Mouse (Mus musculus) midbrain, embryonic 11.5 days (tissue): ENCODE measurements around the gene Efcab11. TPM values are rescaled to one million over a fixed set of nuclear protein-coding genes. Genes with fewer than 3 reads are reported as not detected.

Source experiments
- ATAC-seq: fragments of 200-750 bp; cut with Nextera tagmentation; 2 replicates; pipeline ENCODE4 v1.8.0; 2017; ENCODE audit warnings: moderate TSS enrichment, moderate library complexity; ENCODE audit not compliant: low FRiP score
- DNase-seq: peaks from one replicate; pipeline ENCODE4 v3.0.0; 2015; ENCODE audit warnings: low spot score; ENCODE audit errors: missing footprints
- H3K27ac ChIP-seq: fragments of 300-500 bp; sonication (generic); 2 replicates; pipeline ENCODE4 v1.5.1; 2014; ENCODE audit warnings: low read depth, low read length
- H3K27me3 ChIP-seq: fragments of 300-500 bp; sonication (generic); 2 replicates; pipeline ENCODE4 v1.6.1; 2014; ENCODE audit warnings: mild to moderate bottlenecking, low read length, moderate library complexity, mixed read lengths; ENCODE audit not compliant: control insufficient read depth, insufficient read depth
- H3K36me3 ChIP-seq: fragments of 300-500 bp; sonication (generic); 2 replicates; pipeline ENCODE4 v1.6.1; 2014; ENCODE audit warnings: mild to moderate bottlenecking, low read length, moderate library complexity, mixed read lengths; ENCODE audit not compliant: control insufficient read depth, insufficient read depth
- H3K4me1 ChIP-seq: fragments of 300-500 bp; sonication (generic); 2 replicates; pipeline ENCODE4 v1.6.1; 2014; ENCODE audit warnings: low read length; ENCODE audit not compliant: control insufficient read depth, insufficient read depth
- H3K4me2 ChIP-seq: fragments of 300-500 bp; sonication (generic); 2 replicates; pipeline ENCODE4 v1.6.1; 2014; ENCODE audit warnings: mild to moderate bottlenecking, moderate library complexity
- H3K4me3 ChIP-seq: fragments of 300-500 bp; sonication (generic); 2 replicates; pipeline ENCODE4 v1.5.1; 2014; ENCODE audit warnings: low read depth, low read length
- H3K9ac ChIP-seq: fragments of 300-500 bp; sonication (generic); 2 replicates; pipeline ENCODE4 v1.6.1; 2014; ENCODE audit warnings: low read length
- H3K9me3 ChIP-seq: fragments of 300-500 bp; sonication (generic); 2 replicates; pipeline ENCODE4 v1.6.1; 2016; ENCODE audit warnings: low read length; ENCODE audit not compliant: control insufficient read depth
- WGBS: fragments of 180-500 bp; shearing (Covaris S2); extraction: QIAGEN DNeasy Blood & Tissue Kit; methylation state at CpG from one replicate; pipeline ENCODE4 v1.1.7; 2014; 5-methylcytosine and 5-hydroxymethylcytosine counted together
- polyA plus RNA-seq: library from polyadenylated mRNA; unstranded; fragments of >200 nt; fragmentation: Nextera tagmentation; extraction: Ambion mirVana; gene quantifications from 2 replicates; pipeline ENCODE4 v1.2.1, GENCODE M21; 2014

Efcab11 gene
- polyA plus RNA-seq, 1 experiment from 2014 or later: 23.8 TPM

GRCm38 (mm10) chr12:99756914-99757687, 127.1 kb downstream of the Efcab11 start:
- Histone ChIP-seq H3K4me2 (peak overlapping the region; percentile 44), H3K27ac (peak overlapping the region; percentile 76), H3K9me3 (no peaks in the 10 kb centered on the region), H3K27me3 (peaks cover 4% of the 10 kb centered on the region; the same call in 1 of the 2 replicates), H3K36me3 (no peaks in the 10 kb centered on the region), H3K9ac (peak overlapping the region; percentile 14; the same call in 1 of the 2 replicates), H3K4me1 (peaks cover 23% of the 10 kb centered on the region), H3K4me3 (peak overlapping the region; percentile 15)
- WGBS: 26% methylated on average over 18 of the region's 18 CpGs
- peak; percentile 93 for DNase-seq
- peak; percentile 72 for ATAC-seq

- ATAC-seq (no peak), DNase-seq (no peak)
- H3K9ac ChIP-seq: no peak overlapping the region
- peaks cover 4% of the 10 kb centered on the region; the same call in 1 of the 2 replicates for H3K27me3 ChIP-seq
- no peaks in the 10 kb centered on the region for H3K9me3 ChIP-seq
- no peak overlapping the region for H3K4me2 ChIP-seq
- H3K27ac ChIP-seq: no peak overlapping the region
- 83% methylated on average over 9 of the region's 9 CpGs for WGBS
- no peak overlapping the region for H3K4me3 ChIP-seq
- peaks cover 23% of the 10 kb centered on the region for H3K4me1 ChIP-seq
- no peaks in the 10 kb centered on the region for H3K36me3 ChIP-seq
These were observed 128.0 kb downstream of the Efcab11 start for GRCm38 (mm10) chr12:99756213-99756612.

- no peak overlapping the region for H3K4me3 ChIP-seq
- WGBS: 87% methylated on average over 11 of the region's 11 CpGs
- no peaks in the 10 kb centered on the region for H3K9me3 ChIP-seq
- H3K4me2 ChIP-seq: no peak overlapping the region
- ATAC-seq: no peak
- no peaks in the 10 kb centered on the region for H3K36me3 ChIP-seq
- no peak for DNase-seq
- no peak overlapping the region for H3K27ac ChIP-seq
- no peak overlapping the region for H3K9ac ChIP-seq
- peaks cover 4% of the 10 kb centered on the region; the same call in 1 of the 2 replicates for H3K27me3 ChIP-seq
- H3K4me1 ChIP-seq: peaks cover 17% of the 10 kb centered on the region
These were observed 131.3 kb downstream of the Efcab11 start for GRCm38 (mm10) chr12:99752986-99753385.

GRCm38 (mm10) chr12:99749391-99749790, 134.8 kb downstream of the Efcab11 start:
- DNase-seq (peak; percentile 8), ATAC-seq (no peak)
- H3K27me3 ChIP-seq: peaks cover 2% of the 10 kb centered on the region; the same call in 1 of the 2 replicates
- H3K4me1 ChIP-seq: no peaks in the 10 kb centered on the region
- no peak overlapping the region for H3K27ac ChIP-seq
- H3K36me3 ChIP-seq: no peaks in the 10 kb centered on the region
- H3K4me2 ChIP-seq: no peak overlapping the region
- WGBS: 84% methylated on average over 3 of the region's 3 CpGs
- H3K4me3 ChIP-seq: no peak overlapping the region
- H3K9ac ChIP-seq: no peak overlapping the region
- no peaks in the 10 kb centered on the region for H3K9me3 ChIP-seq

- no peak overlapping the region for H3K4me3 ChIP-seq
- WGBS: 90% methylated on average over 8 of the region's 8 CpGs
- no peak for ATAC-seq
These were observed 142.6 kb downstream of the Efcab11 start for GRCm38 (mm10) chr12:99741631-99742030.

GRCm38 (mm10) chr12:99739211-99739610, 145.0 kb downstream of the Efcab11 start:
- Histone ChIP-seq H3K9me3 (no peaks in the 10 kb centered on the region), H3K4me1 (no peaks in the 10 kb centered on the region), H3K9ac (no peak overlapping the region), H3K27me3 (no peaks in the 10 kb centered on the region), H3K27ac (no peak overlapping the region), H3K36me3 (no peaks in the 10 kb centered on the region), H3K4me2 (no peak overlapping the region), H3K4me3 (no peak overlapping the region)
- WGBS: 79% methylated on average over 5 of the region's 5 CpGs
- DNase-seq (no peak), ATAC-seq (no peak)

More at GRCm38 (mm10) chr12:99741631-99742030, 142.6 kb downstream of the Efcab11 start:
- no peak for DNase-seq
- Histone ChIP-seq H3K9ac (no peak overlapping the region), H3K9me3 (no peaks in the 10 kb centered on the region), H3K27me3 (no peaks in the 10 kb centered on the region), H3K4me2 (no peak overlapping the region), H3K27ac (no peak overlapping the region), H3K36me3 (no peaks in the 10 kb centered on the region), H3K4me1 (no peaks in the 10 kb centered on the region)

GRCm38 (mm10) chr12:99738256-99738655, 146.0 kb downstream of the Efcab11 start:
- Histone ChIP-seq H3K4me1 (no peaks in the 10 kb centered on the region), H3K9ac (no peak overlapping the region), H3K9me3 (no peaks in the 10 kb centered on the region), H3K27me3 (no peaks in the 10 kb centered on the region), H3K4me3 (no peak overlapping the region), H3K4me2 (no peak overlapping the region), H3K36me3 (no peaks in the 10 kb centered on the region), H3K27ac (no peak overlapping the region)
- DNase-seq: no peak
- 89% methylated on average over 6 of the region's 6 CpGs for WGBS
- no peak for ATAC-seq

- no peaks in the 10 kb centered on the region for H3K9me3 ChIP-seq
- H3K4me2 ChIP-seq: no peak overlapping the region
- H3K27me3 ChIP-seq: no peaks in the 10 kb centered on the region
- H3K36me3 ChIP-seq: no peaks in the 10 kb centered on the region
- H3K9ac ChIP-seq: no peak overlapping the region
- DNase-seq: peak; percentile 85
- H3K4me3 ChIP-seq: no peak overlapping the region
- H3K27ac ChIP-seq: no peak overlapping the region
- H3K4me1 ChIP-seq: no peaks in the 10 kb centered on the region
- 0 out of 2 replicates have a peak, but pooled peaks have one; percentile 22 for ATAC-seq
- 40% methylated on average over 3 of the region's 3 CpGs for WGBS
These were observed 147.3 kb downstream of the Efcab11 start for GRCm38 (mm10) chr12:99736971-99737370.

- no peaks in the 10 kb centered on the region for H3K27me3 ChIP-seq
- H3K9me3 ChIP-seq: no peaks in the 10 kb centered on the region
- no peak overlapping the region for H3K27ac ChIP-seq
- peak; percentile 85 for DNase-seq
- no peak overlapping the region for H3K4me2 ChIP-seq
- H3K4me3 ChIP-seq: no peak overlapping the region
- 45% methylated on average over 10 of the region's 10 CpGs for WGBS
- no peaks in the 10 kb centered on the region for H3K4me1 ChIP-seq
- H3K36me3 ChIP-seq: no peaks in the 10 kb centered on the region
- no peak overlapping the region for H3K9ac ChIP-seq
- ATAC-seq: no peak
These were observed 149.1 kb downstream of the Efcab11 start for GRCm38 (mm10) chr12:99735172-99735571.
